Mouse (Mus musculus) CH12.LX (cell line): ENCODE measurements at regions not wholly inside any gene's neighbourhood (a gene's known extent, or its start where the extent isn't known, plus 50 kb on each side); places are given as distances from the start of the nearest gene placed in this dataset.
A peak's percentile ranks its signal among the peaks of the same experiment; 100 is the strongest.
"Not testable (repeated sequence)": the region's sequence is repeated elsewhere in the genome, so short reads cannot be mapped to it uniquely, and the experiment has no call there.

Experiments
- DNase-seq: peaks from one replicate; pipeline ENCODE4 v3.0.0-alpha.2; 2013; ENCODE audit errors: extremely low read depth
- H3K27ac ChIP-seq: 2 replicates; pipeline ENCODE4 v1.5.1; 2012; ENCODE audit warnings: low read depth, mild to moderate bottlenecking, control low read depth, moderate library complexity; ENCODE audit not compliant: insufficient read depth
- H3K27me3 ChIP-seq: replicated peaks from 2 replicates; pipeline ENCODE3; 2012; ENCODE audit warnings: inconsistent platforms
- H3K36me3 ChIP-seq, 2 experiments: replicated peaks in 1 of 2; 2 replicates each; pipeline versions ENCODE3 to v1.6.1; 2012; ENCODE audit warnings: inconsistent platforms in 1 of 2, low read length in 1 of 2, mild to moderate bottlenecking in 1 of 2, mixed read lengths in 1 of 2, moderate library complexity in 1 of 2; ENCODE audit not compliant: control insufficient read depth in 1 of 2, insufficient read depth in 1 of 2
- H3K4me1 ChIP-seq, 2 experiments: 2 replicates each; pipeline ENCODE4 v1.6.1; 2012; ENCODE audit warnings: inconsistent platforms in 1 of 2, moderate library complexity in 1 of 2; ENCODE audit not compliant: insufficient read depth in 2 of 2, control insufficient read depth in 1 of 2
- H3K4me2 ChIP-seq: 2 replicates; pipeline ENCODE4 v1.6.1; 2012; ENCODE audit warnings: low read depth, mild to moderate bottlenecking, control low read depth; ENCODE audit not compliant: poor library complexity, insufficient read depth, severe bottlenecking
- H3K4me3 ChIP-seq, 3 experiments: fragments of 150-350 bp in 1 of 3; sonication (generic) in 1 of 3; replicated peaks in 1 of 3; 2 replicates each; pipeline versions ENCODE3 to v1.5.1; 2011 to 2012; ENCODE audit warnings: low read depth in 2 of 3, low read length in 2 of 3, mild to moderate bottlenecking in 2 of 3, moderate library complexity in 2 of 3, control low read depth in 1 of 3, improper control_type of control experiment in 1 of 3, inconsistent platforms in 1 of 3, mixed read lengths in 1 of 3; ENCODE audit not compliant: poor library complexity in 1 of 3
- H3K79me2 ChIP-seq: replicated peaks from 2 replicates; pipeline ENCODE4 v1.6.1; 2012; ENCODE audit warnings: mild to moderate bottlenecking, moderate library complexity; ENCODE audit not compliant: control insufficient read depth, poor library complexity, insufficient read depth, severe bottlenecking; ENCODE audit errors: extremely low read depth
- H3K9ac ChIP-seq: 2 replicates; pipeline ENCODE4 v1.6.1; 2012; ENCODE audit warnings: low read depth, mild to moderate bottlenecking, control low read depth, moderate library complexity; ENCODE audit not compliant: insufficient read depth
- H3K9me3 ChIP-seq: replicated peaks from 2 replicates; pipeline ENCODE3; 2012; ENCODE audit warnings: low read length, inconsistent platforms, mixed read lengths
- CHD1 ChIP-seq: IDR thresholded peaks from 2 replicates; pipeline ENCODE4 v1.6.1; 2012; ENCODE audit warnings: low read depth, low read length, improper control_type of control experiment, inconsistent platforms
- E2F4 ChIP-seq: IDR thresholded peaks from 2 replicates; pipeline ENCODE4 v1.6.1; 2011; ENCODE audit warnings: low read depth, low read length, improper control_type of control experiment; ENCODE audit not compliant: insufficient replicate concordance
- EP300 ChIP-seq: IDR thresholded peaks from 2 replicates; pipeline ENCODE4 v1.6.1; 2011; ENCODE audit warnings: low read length, improper control_type of control experiment
- GABPA ChIP-seq: IDR thresholded peaks from 2 replicates; pipeline ENCODE4 v1.6.1; 2012; ENCODE audit warnings: low read depth, low read length, improper control_type of control experiment, inconsistent platforms; ENCODE audit not compliant: insufficient replicate concordance
- JUN ChIP-seq: IDR thresholded peaks from 2 replicates; pipeline ENCODE4 v1.6.1; 2011; ENCODE audit warnings: low read depth, mild to moderate bottlenecking, low read length, improper control_type of control experiment, moderate library complexity; ENCODE audit not compliant: insufficient read depth
- MEF2A ChIP-seq: IDR thresholded peaks from 2 replicates; pipeline ENCODE4 v1.6.1; 2014; ENCODE audit warnings: low read depth, mild to moderate bottlenecking, inconsistent platforms, low read length, improper control_type of control experiment, borderline replicate concordance
- MXI1 ChIP-seq: IDR thresholded peaks from 2 replicates; pipeline ENCODE4 v1.6.1; 2011; ENCODE audit warnings: mild to moderate bottlenecking, low read depth, low read length, improper control_type of control experiment
- NRF1 ChIP-seq: IDR thresholded peaks from 2 replicates; pipeline ENCODE4 v1.6.1; 2014; ENCODE audit warnings: low read depth, mild to moderate bottlenecking, inconsistent platforms, low read length, improper control_type of control experiment, moderate library complexity
- RAD21 ChIP-seq: IDR thresholded peaks from 2 replicates; pipeline ENCODE4 v1.6.1; 2011; ENCODE audit warnings: low read depth, mild to moderate bottlenecking, low read length, improper control_type of control experiment, moderate library complexity
- TBP ChIP-seq: conservative IDR thresholded peaks from 2 replicates; pipeline ENCODE4 v1.6.1; 2011; ENCODE audit warnings: low read depth, low read length, improper control_type of control experiment
- USF1 ChIP-seq: IDR thresholded peaks from 2 replicates; pipeline ENCODE4 v1.6.1; 2014; ENCODE audit warnings: low read depth, mild to moderate bottlenecking, inconsistent platforms, low read length, improper control_type of control experiment
- ZC3H11A ChIP-seq: IDR thresholded peaks from 2 replicates; pipeline ENCODE4 v1.6.1; 2012; ENCODE audit warnings: low read depth, mild to moderate bottlenecking, inconsistent platforms, low read length, improper control_type of control experiment
- ZKSCAN1 ChIP-seq: IDR thresholded peaks from 2 replicates; pipeline ENCODE4 v1.6.1; 2012; ENCODE audit warnings: low read depth, inconsistent platforms, low read length, improper control_type of control experiment, borderline replicate concordance
- dilution Hi-C: fragments of 300-500 bp; cut with MboI; formaldehyde crosslinking; loops from 2 replicates; pipeline ENCODE4 v1.14.3; 2020; ENCODE audit warnings: low sequenced_read_pairs; ENCODE audit not compliant: extremely low pct_unique_long_range_greater_than_20kb, extremely low pct_ligation_motif_present
- in situ Hi-C: fragments of 300-500 bp; cut with MboI; formaldehyde crosslinking; loops from 3 replicates; pipeline ENCODE4 v1.14.3; 2019; ENCODE audit warnings: low sequenced_read_pairs, low pct_ligation_motif_present, low pct_unique_long_range_greater_than_20kb, mixed read lengths

- Histone ChIP-seq H3K27ac (no peak overlapping the region), H3K4me1 (no peaks in the 10 kb centered on the region), H3K27me3 (no peaks in the 10 kb centered on the region), H3K4me2 (no peak overlapping the region), H3K79me2 (no peaks in the 10 kb centered on the region), H3K4me3 (no peak overlapping the region), H3K9ac (no peak overlapping the region), H3K36me3 (no peaks in the 10 kb centered on the region), H3K9me3 (no peaks in the 10 kb centered on the region)
- in situ Hi-C loops, result no loop called here
- dilution Hi-C loops, result no loop called here
- TF ChIP-seq CHD1 (no peak), JUN (no peak), NRF1 (no peak), EP300 (no peak), ZC3H11A (no peak), TBP (no peak), RAD21 (peak; percentile 12), USF1 (no peak), E2F4 (no peak)
- no peak for DNase-seq
Observed at GRCm38 (mm10) chr3:6809381-6809950, 189.2 kb upstream of the 1700008P02Rik start.

- H3K9me3 ChIP-seq, H3K36me3 ChIP-seq, H3K9ac ChIP-seq, H3K27ac ChIP-seq, dilution Hi-C loops, H3K27me3 ChIP-seq, in situ Hi-C loops, H3K79me2 ChIP-seq, H3K4me3 ChIP-seq, H3K4me1 ChIP-seq, H3K4me2 ChIP-seq, DNase-seq: not testable (repeated sequence)
Observed at GRCm38 (mm10) chr3:6800092-6800716, 180.0 kb upstream of the 1700008P02Rik start.

GRCm38 (mm10) chr3:6768506-6768905, 148.3 kb upstream of the 1700008P02Rik start:
- Histone ChIP-seq H3K27me3 (no peaks in the 10 kb centered on the region), H3K79me2 (no peaks in the 10 kb centered on the region), H3K4me3 (no peak overlapping the region), H3K4me2 (no peak overlapping the region), H3K36me3 (no peaks in the 10 kb centered on the region), H3K9ac (no peak overlapping the region), H3K27ac (no peak overlapping the region), H3K9me3 (no peaks in the 10 kb centered on the region), H3K4me1 (no peaks in the 10 kb centered on the region)
- dilution Hi-C loops, result no loop called here
- no peak for DNase-seq
- in situ Hi-C loops, result no loop called here
- no peak for TF ChIP-seq ZKSCAN1
- TF ChIP-seq MEF2A, result no peak
- TF ChIP-seq GABPA, result no peak
- TF ChIP-seq MXI1, result no peak
- TF ChIP-seq, all 38 proteins: peak for 0

- in situ Hi-C loops, dilution Hi-C loops, H3K9ac ChIP-seq, H3K9me3 ChIP-seq, H3K79me2 ChIP-seq, DNase-seq, H3K4me1 ChIP-seq, H3K4me3 ChIP-seq, H3K27me3 ChIP-seq, H3K36me3 ChIP-seq, H3K4me2 ChIP-seq, H3K27ac ChIP-seq: not testable (repeated sequence)
Observed at GRCm38 (mm10) chr3:6768085-6768484, 147.8 kb upstream of the 1700008P02Rik start.
